Mouse (Mus musculus): ENCODE measurements around the gene Ube2h.

Ube2h gene

DNA sequence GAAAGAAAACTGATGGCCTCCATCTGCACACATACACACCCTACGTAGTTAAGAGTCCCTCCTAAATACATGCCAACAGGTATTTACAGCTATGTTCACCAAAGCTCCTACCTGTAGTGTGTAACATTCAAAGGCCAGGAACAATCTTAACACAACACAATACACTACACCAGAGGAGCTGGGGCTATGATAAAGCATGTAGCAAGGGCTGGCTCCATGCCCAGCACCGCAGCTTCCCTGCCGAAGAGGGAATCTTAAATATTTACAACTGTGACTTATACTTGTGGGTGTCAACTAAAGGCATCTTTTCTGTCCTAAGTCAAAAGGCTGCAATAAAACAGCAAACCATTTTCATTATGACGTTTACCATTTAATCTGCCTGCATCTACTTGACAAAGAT, 41.3 kb downstream of the Ube2h start:
- in situ Hi-C loops (cut with MboI; ENCODE audit: low pct_unique_long_range_greater_than_20kb in 1 of 2, low sequenced_read_pairs in 2 of 2, unreplicated experiment in 1 of 2), result no loop called here

DNA sequence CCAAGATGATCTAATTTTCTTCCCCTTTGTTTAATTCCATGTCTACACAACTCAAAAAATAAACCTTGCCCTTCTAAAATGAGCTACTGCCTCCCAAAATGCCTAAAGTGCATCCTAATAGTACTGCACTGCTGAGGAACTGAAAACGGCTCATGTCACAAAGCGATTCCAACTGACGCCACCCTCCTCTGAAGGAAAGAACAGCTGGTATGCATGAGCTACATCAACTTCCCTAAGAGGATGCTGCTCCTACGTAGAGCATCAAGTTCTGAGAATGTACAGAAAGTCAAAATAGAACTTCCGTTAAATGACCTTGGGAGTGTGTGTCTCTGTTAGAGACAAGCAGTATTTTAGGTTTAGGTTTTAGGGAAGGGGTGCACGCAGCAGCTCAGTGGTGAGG, 45.1 kb downstream of the Ube2h start:
- in situ Hi-C loops (cut with MboI; ENCODE audit: low pct_unique_long_range_greater_than_20kb in 1 of 2, low sequenced_read_pairs in 2 of 2, unreplicated experiment in 1 of 2), result no loop called here

DNA sequence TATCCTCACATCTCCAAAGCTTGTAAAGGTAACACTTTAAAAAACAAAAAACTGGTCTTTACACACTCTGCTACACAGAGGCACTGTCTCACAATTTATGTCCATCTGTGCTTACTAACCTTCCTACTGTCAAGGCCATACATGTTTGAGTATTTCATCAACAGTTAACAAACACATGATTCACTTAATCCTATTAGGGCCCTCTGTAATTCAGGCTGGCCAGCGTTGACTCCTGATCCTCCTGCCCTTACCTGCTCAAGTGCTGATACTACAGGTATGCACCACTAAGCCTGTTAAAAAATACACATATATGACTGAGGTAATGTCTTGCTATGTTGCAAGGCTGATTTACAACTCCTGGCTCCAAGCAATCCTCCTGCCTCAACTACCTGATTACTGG, 46.4 kb downstream of the Ube2h start:
- in situ Hi-C loops (cut with MboI; ENCODE audit: low pct_unique_long_range_greater_than_20kb in 1 of 2, low sequenced_read_pairs in 2 of 2, unreplicated experiment in 1 of 2), result no loop called here

DNA sequence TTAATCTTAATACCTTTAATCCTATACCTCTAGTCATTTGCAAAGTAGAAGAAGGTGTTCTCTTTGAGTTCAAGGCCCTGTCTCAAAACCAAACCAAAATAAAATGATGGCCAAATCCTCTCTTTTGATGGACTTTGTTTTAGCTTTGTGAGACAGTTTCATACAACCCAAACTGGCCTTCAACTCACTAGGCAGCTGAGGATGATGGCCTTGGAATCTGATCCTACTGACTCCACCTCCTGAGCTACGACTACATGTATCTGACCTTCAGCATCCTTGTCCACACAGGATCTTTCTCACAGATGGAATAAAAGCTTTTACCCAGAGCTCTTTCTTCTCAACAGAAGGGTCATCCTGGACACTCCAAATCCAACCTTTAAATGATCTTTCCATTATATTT, 48.5 kb downstream of the Ube2h start:
- in situ Hi-C loops (cut with MboI; ENCODE audit: low pct_unique_long_range_greater_than_20kb in 1 of 2, low sequenced_read_pairs in 2 of 2, unreplicated experiment in 1 of 2), result no loop called here

DNA sequence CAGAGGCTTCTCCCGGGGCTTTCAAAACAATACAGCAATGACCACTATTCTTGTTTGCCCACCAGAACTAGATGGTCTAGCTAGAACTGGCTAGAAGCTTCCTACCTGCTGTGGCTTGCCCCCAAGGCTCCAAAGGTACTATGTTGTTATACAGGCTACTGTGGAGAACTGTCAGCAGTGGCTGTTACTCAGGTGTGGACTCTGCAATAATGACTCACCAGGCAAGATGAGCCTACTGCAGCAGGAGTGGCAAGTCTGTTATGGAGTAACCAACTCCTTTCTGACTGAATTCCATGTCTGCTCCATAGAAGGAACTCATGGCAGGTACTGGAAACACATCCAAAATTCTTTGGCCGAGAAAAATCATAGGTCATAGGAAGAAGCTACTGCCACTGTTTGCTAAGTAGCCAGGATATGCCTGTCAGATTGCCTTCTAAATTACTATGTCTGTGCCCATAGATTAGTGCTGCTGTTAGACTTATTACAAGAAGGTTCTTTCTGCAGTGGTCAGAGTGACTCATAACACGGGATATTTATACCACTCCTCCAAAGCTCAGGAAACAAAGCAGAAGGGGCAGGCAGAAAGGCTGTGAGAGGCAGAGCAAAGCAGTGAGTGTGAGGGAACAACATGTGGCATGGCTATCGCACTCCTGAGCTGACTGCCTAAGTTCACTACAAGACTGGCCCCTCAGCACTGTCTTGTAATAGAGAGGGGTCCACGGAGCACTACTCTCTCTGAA, 51.9 kb downstream of the Ube2h start:
- in situ Hi-C loops (cut with MboI; ENCODE audit: low pct_unique_long_range_greater_than_20kb in 1 of 2, low sequenced_read_pairs in 2 of 2, unreplicated experiment in 1 of 2), result no loop called here

DNA sequence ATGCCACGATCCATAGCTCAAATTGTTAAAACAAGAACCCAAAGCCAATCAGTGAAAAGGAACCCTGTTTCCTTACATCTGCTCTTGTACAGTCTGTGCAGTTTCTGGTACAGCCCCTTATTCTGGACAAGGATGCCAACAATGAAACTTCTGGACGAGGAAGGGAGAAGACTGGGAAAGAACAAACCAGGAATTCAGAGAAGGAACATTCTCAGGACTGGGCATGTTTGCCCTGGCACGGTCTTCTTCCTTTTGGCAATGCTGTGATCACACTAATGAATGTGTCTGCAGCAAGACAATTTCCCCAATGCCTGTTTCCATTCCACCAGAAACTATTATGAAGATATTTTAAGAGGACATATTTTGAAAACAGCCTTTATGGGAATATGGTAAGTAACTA, 55.6 kb downstream of the Ube2h start:
- in situ Hi-C loops (cut with MboI; ENCODE audit: low pct_unique_long_range_greater_than_20kb in 1 of 2, low sequenced_read_pairs in 2 of 2, unreplicated experiment in 1 of 2), result no loop called here

DNA sequence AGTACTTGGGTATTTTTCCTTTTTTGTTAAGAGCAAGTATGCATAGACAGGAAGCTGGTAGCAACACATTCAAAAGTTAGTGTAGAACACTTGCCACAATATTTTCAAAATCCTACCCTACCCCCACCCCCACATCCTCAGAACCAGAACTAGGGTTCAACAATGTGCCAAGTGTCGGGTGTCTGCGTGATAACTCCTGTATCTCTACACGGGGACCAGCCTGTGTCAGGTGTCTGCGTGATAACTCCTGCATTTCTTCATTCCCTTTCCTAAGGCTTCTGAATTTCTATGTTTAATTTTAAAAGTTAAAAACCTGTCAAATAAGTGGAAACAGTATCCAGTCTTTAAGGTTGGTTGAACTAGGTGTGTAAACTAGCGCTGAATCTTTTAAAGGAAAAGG, 58.4 kb downstream of the Ube2h start:
- in situ Hi-C loops (cut with MboI; ENCODE audit: low pct_unique_long_range_greater_than_20kb in 1 of 2, low sequenced_read_pairs in 2 of 2, unreplicated experiment in 1 of 2), result no loop called here

DNA sequence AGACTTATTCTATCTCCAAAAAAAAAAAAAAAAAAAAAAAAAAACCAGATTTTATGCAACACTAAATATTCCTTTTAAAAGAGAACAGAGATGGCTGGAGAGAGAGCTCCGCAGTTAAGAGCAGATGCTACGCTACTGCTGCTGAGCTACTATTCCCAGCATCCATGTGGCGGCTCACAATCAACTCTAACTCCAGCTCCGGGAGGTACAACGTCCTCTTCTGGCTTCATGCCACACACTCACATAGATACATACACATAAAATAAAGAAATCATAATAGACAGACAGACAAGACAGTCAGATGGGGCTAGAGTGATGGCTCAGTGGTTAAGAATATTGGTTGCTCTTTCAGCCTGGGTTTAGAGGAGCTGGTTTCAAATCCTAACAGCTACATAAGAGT, 58.9 kb downstream of the Ube2h start:
- in situ Hi-C loops (cut with MboI; ENCODE audit: low pct_unique_long_range_greater_than_20kb in 1 of 2, low sequenced_read_pairs in 2 of 2, unreplicated experiment in 1 of 2), result no loop called here

DNA sequence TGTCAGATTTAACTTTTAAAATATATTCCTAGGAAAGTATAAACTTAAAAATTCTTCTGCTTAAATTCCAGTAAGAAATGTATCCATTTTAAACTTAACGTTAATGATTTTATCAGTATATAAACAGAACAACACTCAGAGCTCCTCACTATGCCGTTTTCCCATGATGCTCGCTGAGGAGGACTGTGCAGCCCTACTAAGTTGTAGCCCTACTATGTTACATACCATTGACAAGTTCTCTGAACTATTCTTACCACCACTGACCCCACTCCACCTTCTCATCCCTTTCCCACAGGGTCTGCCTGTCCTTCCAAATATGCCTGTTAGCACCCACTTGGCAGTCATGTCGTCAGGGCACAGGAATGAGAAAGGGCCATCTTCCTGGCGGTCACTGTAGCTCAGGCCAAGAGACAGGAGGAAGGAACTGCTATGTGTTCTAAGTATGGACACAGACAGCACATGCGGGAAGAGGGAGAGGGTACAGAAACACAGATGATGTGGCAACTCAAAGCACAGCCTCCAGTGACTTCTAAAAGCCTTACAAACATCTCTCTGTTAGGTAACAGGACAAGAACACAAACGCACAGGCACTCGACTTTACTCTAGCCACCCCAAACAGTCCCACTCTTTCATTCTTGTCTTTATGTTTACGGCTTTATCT, 60.9 kb downstream of the Ube2h start:
- in situ Hi-C loops (cut with MboI; ENCODE audit: low pct_unique_long_range_greater_than_20kb in 1 of 2, low sequenced_read_pairs in 2 of 2, unreplicated experiment in 1 of 2), result no loop called here

DNA sequence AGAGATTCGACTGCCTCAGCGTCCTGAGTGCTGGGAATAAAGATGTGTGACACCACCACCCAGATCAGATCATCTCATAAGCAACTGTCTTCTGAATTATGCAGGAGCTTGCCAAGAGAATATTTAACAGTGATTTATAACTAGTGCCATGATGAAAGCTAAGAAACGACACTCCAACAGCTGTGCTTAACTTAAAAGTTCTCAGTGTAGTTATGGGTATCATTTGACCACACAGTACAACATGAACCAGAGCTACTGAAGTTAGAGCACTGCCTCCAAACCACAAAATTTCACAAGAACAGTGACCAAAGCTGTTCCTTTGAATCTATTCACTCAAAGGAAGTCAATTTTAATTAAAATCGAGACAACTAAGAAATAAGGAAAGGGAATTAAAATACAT, 61.4 kb downstream of the Ube2h start:
- in situ Hi-C loops (cut with MboI; ENCODE audit: low pct_unique_long_range_greater_than_20kb in 1 of 2, low sequenced_read_pairs in 2 of 2, unreplicated experiment in 1 of 2), result no loop called here

DNA sequence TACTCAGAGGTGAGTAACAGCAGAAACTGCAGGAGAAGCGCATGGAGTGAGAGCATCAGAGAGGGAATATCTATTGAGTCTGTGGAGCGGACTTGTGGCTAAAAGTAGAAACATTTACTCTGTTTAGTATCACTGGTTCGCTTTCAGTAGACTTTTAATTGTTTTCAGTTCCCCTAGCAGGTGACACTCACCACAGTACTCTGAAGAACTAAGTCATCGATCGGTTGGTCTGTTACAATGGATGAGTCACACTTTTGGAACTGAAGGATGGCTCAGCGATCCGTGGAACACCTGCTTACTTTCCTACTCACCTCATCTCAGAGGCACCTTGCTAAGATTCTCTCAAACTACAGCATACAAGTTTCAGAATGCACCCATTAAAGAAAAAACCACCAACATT, 64.2 kb downstream of the Ube2h start:
- in situ Hi-C loops (cut with MboI; ENCODE audit: low pct_unique_long_range_greater_than_20kb in 1 of 2, low sequenced_read_pairs in 2 of 2, unreplicated experiment in 1 of 2), result no loop called here

DNA sequence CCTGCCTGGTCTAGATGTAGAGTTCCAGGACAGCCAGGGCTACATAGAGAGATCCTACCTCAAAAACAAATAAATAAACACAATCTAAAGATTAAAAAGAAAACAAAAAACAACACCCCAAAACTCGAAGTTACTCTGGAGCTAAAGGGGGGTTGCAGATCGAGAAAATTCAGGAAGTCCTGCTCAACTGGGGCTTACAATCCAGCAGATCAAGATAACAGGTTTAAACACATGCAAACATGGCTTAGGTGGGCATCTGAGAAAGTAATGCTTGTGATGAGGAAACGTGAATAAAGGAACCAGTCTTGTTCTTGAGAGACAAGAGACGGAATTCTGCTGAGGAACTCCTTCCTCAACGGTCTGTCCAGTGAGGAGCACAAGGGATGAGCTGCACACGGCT, 65.1 kb downstream of the Ube2h start:
- in situ Hi-C loops (cut with MboI; ENCODE audit: low pct_unique_long_range_greater_than_20kb in 1 of 2, low sequenced_read_pairs in 2 of 2, unreplicated experiment in 1 of 2), result no loop called here

DNA sequence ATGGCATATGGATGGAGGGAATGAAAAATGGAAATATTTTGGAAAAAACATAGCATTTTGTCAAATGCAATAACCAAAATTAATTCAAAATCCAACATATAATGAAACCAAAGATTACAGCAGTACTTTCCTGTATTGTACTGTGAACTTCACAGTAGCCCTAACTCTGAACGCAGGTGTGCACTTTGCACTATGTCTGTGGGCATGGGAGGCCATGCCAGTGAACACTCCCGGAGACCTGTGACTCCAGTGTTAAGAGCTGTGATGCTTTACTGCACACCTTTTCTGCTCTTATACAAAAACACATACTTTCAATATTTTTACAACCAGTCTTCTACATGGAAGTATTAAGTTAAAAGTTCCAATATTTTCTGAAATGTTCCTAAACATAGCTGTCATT, 66.3 kb downstream of the Ube2h start:
- in situ Hi-C loops (cut with MboI; ENCODE audit: low pct_unique_long_range_greater_than_20kb in 1 of 2, low sequenced_read_pairs in 2 of 2, unreplicated experiment in 1 of 2), result no loop called here

DNA sequence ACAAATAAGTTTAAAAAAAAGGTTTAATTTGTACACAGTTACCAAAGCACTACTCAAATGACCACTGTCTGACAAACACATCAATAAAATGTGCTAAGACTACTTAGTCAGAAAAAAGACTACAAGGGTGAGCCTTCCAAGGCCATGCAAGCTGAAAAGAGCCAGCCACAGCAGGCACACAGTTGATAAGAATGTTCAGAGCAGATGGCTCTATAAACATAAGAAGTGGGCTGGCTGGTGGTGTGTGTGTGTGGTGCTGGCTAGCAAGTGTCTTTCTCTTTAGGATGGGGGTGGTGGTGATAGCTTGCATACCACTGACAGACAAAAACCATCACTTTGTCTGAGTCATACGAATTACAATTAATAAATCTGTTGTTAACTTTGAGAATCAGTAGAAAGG, 67.8 kb downstream of the Ube2h start:
- in situ Hi-C loops (cut with MboI; ENCODE audit: low pct_unique_long_range_greater_than_20kb in 1 of 2, low sequenced_read_pairs in 2 of 2, unreplicated experiment in 1 of 2), result no loop called here

DNA sequence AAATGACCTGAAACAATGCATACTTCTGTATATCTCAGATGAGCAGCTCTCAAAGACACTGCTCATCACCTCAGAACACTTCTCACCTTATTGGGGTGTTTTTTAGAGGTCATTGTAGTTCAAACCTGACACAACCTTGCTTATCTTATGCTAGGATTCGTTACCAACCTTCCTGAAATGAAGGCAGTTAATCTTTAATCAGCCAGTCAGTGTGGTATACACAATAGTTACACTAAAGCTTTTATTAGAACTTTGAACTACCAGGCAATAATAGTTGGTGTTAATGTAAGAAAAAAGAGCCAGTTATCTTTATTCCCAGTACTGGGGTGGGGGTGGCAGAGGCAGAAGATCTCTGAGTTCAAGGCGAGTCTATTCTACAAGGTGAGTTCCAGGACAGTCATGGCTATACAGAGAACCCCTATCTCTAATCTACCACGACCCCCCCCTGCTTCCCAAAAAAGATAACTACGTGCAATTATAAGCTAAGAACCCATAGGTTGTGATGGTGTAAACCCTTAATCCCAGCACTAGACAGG, 72.5 kb downstream of the Ube2h start:
- in situ Hi-C loops (cut with MboI; ENCODE audit: low pct_unique_long_range_greater_than_20kb in 1 of 2, low sequenced_read_pairs in 2 of 2, unreplicated experiment in 1 of 2), result no loop called here

DNA sequence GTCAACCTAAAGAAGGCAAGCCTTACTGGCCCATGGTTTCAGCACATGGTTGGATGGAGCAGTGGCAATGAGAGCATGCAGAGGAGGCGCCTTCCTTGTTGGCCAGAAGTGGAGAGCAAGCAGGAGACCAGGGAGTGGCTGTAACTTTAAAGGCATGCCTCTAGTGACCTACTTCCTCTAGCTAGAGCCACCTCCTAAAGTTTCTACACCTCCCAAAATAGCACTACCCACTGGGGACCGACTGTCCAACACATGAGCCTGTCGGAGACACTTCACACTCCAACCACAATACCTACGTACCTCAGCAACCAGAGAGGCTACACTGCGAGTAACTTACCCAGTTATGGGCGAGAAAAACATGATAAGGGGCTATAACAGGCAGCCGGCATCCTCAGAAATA, 74.1 kb downstream of the Ube2h start:
- in situ Hi-C loops (cut with MboI; ENCODE audit: low pct_unique_long_range_greater_than_20kb in 1 of 2, low sequenced_read_pairs in 2 of 2, unreplicated experiment in 1 of 2), result no loop called here

DNA sequence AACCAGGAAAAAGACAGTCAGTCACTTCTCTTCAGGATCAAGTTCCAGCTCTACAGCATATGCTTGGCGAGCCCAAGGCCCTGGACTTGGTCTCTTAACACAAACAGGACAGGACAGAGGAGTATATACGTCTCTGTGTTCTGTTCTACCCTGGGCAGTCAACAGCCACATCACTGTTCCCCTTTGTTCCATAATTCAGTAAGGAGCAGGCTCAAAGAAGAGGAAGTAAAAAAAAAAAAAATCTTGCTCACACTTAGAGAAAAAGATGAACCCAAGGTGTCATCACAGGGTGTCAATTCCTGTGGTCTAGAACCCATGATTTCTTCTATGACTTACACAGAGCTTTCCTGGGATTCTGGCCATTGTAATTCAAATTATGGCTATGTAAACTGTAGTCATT, 75.4 kb downstream of the Ube2h start:
- in situ Hi-C loops (cut with MboI; ENCODE audit: low pct_unique_long_range_greater_than_20kb in 1 of 2, low sequenced_read_pairs in 2 of 2, unreplicated experiment in 1 of 2), result loop anchor here (10.0 kb wide), 1 partner anchor 126 kb away; no protein-coding TSS in a partner anchor

DNA sequence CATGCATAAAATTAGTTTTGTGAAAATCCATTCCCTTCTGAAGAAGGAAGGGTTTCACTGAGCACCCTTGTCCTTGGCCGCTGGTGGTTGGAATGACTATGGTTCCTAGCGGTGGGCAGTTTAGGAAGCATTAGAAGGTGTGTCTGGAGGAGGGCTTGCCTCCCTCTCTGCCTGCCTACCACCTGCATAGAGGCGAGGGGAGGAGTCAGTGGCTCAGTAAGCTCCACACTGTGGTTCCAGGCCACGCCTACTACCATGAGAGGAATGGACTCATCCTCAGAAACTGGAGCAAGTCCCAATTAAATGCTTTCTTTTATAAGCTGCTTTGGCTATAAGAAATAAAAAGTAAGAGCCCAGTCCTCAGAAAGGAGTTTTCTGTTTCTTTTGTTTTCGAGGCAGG, 76.0 kb downstream of the Ube2h start:
- in situ Hi-C loops (cut with MboI; ENCODE audit: low pct_unique_long_range_greater_than_20kb in 1 of 2, low sequenced_read_pairs in 2 of 2, unreplicated experiment in 1 of 2), result loop anchor here (10.0 kb wide), 1 partner anchor 126 kb away; no protein-coding TSS in a partner anchor

DNA sequence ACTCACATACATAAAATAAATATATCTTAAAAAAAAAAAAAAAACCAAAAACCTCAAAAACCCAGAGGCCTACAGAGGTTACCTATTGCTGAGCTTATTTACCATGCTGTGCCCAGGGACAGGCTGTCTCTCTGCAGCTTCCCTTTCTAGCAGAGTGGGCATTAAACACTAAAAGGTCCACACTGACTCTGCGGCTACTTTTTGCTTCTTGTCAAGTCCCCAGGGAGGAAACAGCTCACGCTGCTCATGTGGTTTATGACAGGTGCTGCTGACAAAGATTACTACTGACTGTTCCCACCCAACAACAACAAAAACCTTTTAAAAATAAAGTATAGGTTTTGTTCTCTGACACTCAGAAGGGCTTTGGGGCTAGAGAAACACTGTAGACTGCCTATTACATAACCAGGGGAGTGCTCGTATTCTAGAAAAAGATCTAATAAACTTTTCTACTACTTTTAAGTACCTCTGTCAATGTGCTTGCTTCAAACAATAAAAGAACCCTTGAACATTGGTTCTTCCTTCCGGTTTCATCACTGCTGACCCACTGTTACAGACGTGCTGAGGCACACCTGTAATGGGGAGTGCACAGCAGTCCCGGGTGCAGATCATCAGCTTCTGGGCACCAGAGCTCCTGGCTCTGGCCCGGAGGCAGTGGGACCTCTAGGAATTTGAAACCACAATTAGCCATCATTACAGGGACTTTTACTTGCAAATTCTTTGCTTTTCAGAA, 77.2 kb downstream of the Ube2h start:
- in situ Hi-C loops (cut with MboI; ENCODE audit: low pct_unique_long_range_greater_than_20kb in 1 of 2, low sequenced_read_pairs in 2 of 2, unreplicated experiment in 1 of 2), result loop anchor here (10.0 kb wide), 1 partner anchor 128 kb away; no protein-coding TSS in a partner anchor

All from mouse embryonic stem cell (cell line).